Mouse (Mus musculus): ENCODE measurements around the gene Bicd2. TPM values are rescaled to one million over a fixed set of nuclear protein-coding genes. Genes with fewer than 3 reads are reported as not detected.
"Not testable (repeated sequence)": the region's sequence is repeated elsewhere in the genome, so short reads cannot be mapped to it uniquely, and the experiment has no call there.

Gene Bicd2
- polyA plus RNA-seq, 1 experiment from 2014 or later: 7.5 TPM

GRCm38 (mm10) chr13:49362804-49363203 is 21.4 kb downstream of the Bicd2 start:
- Histone ChIP-seq H3K4me3 (replicated peaks) (no peak overlapping the region), H3K36me3 (replicated peaks) (no peaks in the 10 kb centered on the region; the same call in 1 of the 2 replicates), H3K27ac (replicated peaks) (no peak overlapping the region), H3K4me2 (no peak overlapping the region), H3K4me1 (replicated peaks) (peaks cover 52% of the 10 kb centered on the region), H3K9ac (no peak overlapping the region), H3K9me3 (replicated peaks) (no peaks in the 10 kb centered on the region), H3K27me3 (no peaks in the 10 kb centered on the region)
- no peak for ATAC-seq (ENCODE audit: insufficient read depth)
- WGBS (ENCODE audit: insufficient replicate concordance): 81% methylated on average over 2 of the region's 2 CpGs

- H3K4me1 ChIP-seq (replicated peaks): peaks cover 40% of the 10 kb centered on the region
- H3K4me2 ChIP-seq: no peak overlapping the region
- H3K36me3 ChIP-seq (replicated peaks): 0 out of 2 replicates have a peak, but pooled peaks cover 9% of the 10 kb centered on the region
- H3K27me3 ChIP-seq: no peaks in the 10 kb centered on the region
- no peak overlapping the region for H3K9ac ChIP-seq
- H3K9me3 ChIP-seq (replicated peaks): no peaks in the 10 kb centered on the region
- H3K27ac ChIP-seq (replicated peaks): no peak overlapping the region
- no peak for ATAC-seq (ENCODE audit: insufficient read depth)
- 59% methylated on average over 2 of the region's 2 CpGs for WGBS (ENCODE audit: insufficient replicate concordance)
- no peak overlapping the region for H3K4me3 ChIP-seq (replicated peaks)
These were observed 23.3 kb downstream of the Bicd2 start for GRCm38 (mm10) chr13:49364716-49365115.

DNA sequence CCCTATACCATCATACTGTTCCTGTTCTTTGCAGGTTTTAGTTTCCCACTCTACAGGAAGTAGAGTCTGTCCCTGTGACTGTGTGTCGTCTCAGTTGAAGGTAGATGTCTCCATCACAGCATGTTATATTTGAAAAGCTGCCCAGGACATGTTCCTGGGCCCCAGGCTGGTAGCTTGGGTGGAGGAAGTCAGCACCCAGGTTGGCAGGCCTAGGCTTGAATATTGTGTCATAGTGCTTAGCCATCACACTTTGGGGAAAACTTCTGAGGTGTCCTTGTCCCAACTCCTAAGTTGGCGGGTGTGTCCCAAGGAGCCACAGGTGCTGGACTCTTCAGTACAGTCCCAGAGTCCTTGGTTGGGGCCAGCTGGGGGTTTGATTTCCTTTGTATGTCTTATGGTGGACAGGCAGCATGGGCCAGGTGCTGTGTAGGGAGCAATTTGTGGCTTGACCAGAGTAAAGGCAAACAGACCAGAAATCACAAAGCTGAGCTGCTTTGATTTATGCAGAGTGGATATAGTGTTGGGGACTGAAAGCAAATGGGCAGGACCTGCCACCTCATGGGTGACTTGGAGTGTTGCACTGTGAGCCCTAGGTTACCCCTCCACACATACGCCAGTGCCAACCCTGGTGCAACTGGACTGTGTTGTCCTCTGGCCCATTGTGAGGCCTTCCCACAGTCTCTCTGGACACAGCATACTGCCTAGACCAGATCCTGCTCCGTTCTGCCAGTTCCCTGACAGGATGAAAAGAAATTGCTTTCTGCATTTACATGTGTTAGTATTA is 26.5 kb downstream of the Bicd2 start:
- Histone ChIP-seq H3K9me3 (replicated peaks) (no peaks in the 10 kb centered on the region), H3K27ac (replicated peaks) (no peak overlapping the region), H3K36me3 (replicated peaks) (peaks cover 25% of the 10 kb centered on the region), H3K4me1 (replicated peaks) (peaks cover 40% of the 10 kb centered on the region), H3K9ac (no peak overlapping the region), H3K4me3 (replicated peaks) (no peak overlapping the region), H3K4me2 (no peak overlapping the region), H3K27me3 (no peaks in the 10 kb centered on the region)
- ATAC-seq (ENCODE audit: insufficient read depth): no peak
- 63% methylated on average over 4 of the region's 4 CpGs for WGBS (ENCODE audit: insufficient replicate concordance)

DNA sequence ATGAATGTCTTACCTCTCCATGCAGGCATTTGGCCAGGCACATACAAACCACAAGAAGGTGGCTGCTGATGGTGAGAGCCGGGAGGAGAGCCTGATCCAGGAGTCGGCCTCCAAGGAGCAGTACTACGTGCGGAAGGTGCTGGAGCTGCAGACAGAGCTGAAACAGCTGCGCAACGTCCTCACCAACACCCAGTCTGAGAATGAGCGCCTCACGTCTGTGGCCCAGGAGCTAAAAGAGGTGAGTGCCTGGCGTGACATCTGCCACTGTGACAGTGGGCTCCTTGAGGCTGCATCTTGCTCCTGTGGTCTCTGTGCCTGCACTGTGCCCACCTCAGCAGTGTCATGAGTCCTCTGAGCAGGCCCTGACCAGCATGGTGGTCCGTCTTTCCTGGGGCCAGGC is 28.0 kb downstream of the Bicd2 start:
- no peak for ATAC-seq (ENCODE audit: insufficient read depth)
- no peak overlapping the region for H3K9ac ChIP-seq
- 73% methylated on average over 10 of the region's 10 CpGs for WGBS (ENCODE audit: insufficient replicate concordance)

GRCm38 (mm10) chr13:49370216-49370615 is 28.8 kb downstream of the Bicd2 start:
- H3K27me3 ChIP-seq; H3K9ac ChIP-seq; H3K27ac ChIP-seq (replicated peaks); H3K9me3 ChIP-seq (replicated peaks); H3K4me3 ChIP-seq (replicated peaks); H3K4me2 ChIP-seq; ATAC-seq (ENCODE audit: insufficient read depth): not testable (repeated sequence)
- 79% methylated on average over 6 of the region's 6 CpGs for WGBS (ENCODE audit: insufficient replicate concordance)
- Histone ChIP-seq H3K4me1 (replicated peaks) (peaks cover 29% of the 10 kb centered on the region), H3K36me3 (replicated peaks) (peaks cover 25% of the 10 kb centered on the region)

More for the DNA sequence above, 28.0 kb downstream of the Bicd2 start:
- H3K36me3 ChIP-seq (replicated peaks): peaks cover 25% of the 10 kb centered on the region
- no peaks in the 10 kb centered on the region for H3K27me3 ChIP-seq
- H3K4me2 ChIP-seq: no peak overlapping the region
- H3K27ac ChIP-seq (replicated peaks): no peak overlapping the region
- H3K4me3 ChIP-seq (replicated peaks): no peak overlapping the region
- H3K4me1 ChIP-seq (replicated peaks): peaks cover 36% of the 10 kb centered on the region
- H3K9me3 ChIP-seq (replicated peaks): no peaks in the 10 kb centered on the region

- WGBS (ENCODE audit: insufficient replicate concordance): 55% methylated on average over 5 of the region's 5 CpGs
- peaks cover 30% of the 10 kb centered on the region for H3K36me3 ChIP-seq (replicated peaks)
- H3K4me3 ChIP-seq (replicated peaks); H3K9ac ChIP-seq; H3K4me2 ChIP-seq; ATAC-seq (ENCODE audit: insufficient read depth); H3K27me3 ChIP-seq; H3K9me3 ChIP-seq (replicated peaks): not testable (repeated sequence)
- H3K27ac ChIP-seq (replicated peaks): 0 out of 2 replicates have a peak overlapping the region, but pooled peaks have one; percentile 16
- peaks cover 29% of the 10 kb centered on the region for H3K4me1 ChIP-seq (replicated peaks)
These were observed 29.5 kb downstream of the Bicd2 start for GRCm38 (mm10) chr13:49370916-49371315.

- H3K27ac ChIP-seq (replicated peaks): peak overlapping the region; percentile 16; the same call in 1 of the 2 replicates
- no peak overlapping the region for H3K4me3 ChIP-seq (replicated peaks)
- peaks cover 32% of the 10 kb centered on the region for H3K4me1 ChIP-seq (replicated peaks)
These were observed 30.1 kb downstream of the Bicd2 start for GRCm38 (mm10) chr13:49371428-49371899.

GRCm38 (mm10) chr13:49372370-49373060 is 31.1 kb downstream of the Bicd2 start:
- Histone ChIP-seq H3K36me3 (replicated peaks) (peaks cover 46% of the 10 kb centered on the region), H3K4me3 (replicated peaks) (no peak overlapping the region), H3K27me3 (no peaks in the 10 kb centered on the region), H3K4me2 (no peak overlapping the region), H3K9ac (no peak overlapping the region), H3K9me3 (replicated peaks) (no peaks in the 10 kb centered on the region), H3K27ac (replicated peaks) (no peak overlapping the region), H3K4me1 (replicated peaks) (peaks cover 24% of the 10 kb centered on the region)
- 69% methylated on average over 9 of the region's 9 CpGs for WGBS (ENCODE audit: insufficient replicate concordance)
- ATAC-seq (ENCODE audit: insufficient read depth): no peak

More at GRCm38 (mm10) chr13:49371428-49371899, 30.1 kb downstream of the Bicd2 start:
- Histone ChIP-seq H3K9ac (no peak overlapping the region), H3K9me3 (replicated peaks) (no peaks in the 10 kb centered on the region), H3K4me2 (no peak overlapping the region), H3K36me3 (replicated peaks) (peaks cover 36% of the 10 kb centered on the region), H3K27me3 (no peaks in the 10 kb centered on the region)
- peak; percentile 70 for ATAC-seq (ENCODE audit: insufficient read depth)
- 22% methylated on average over 3 of the region's 3 CpGs for WGBS (ENCODE audit: insufficient replicate concordance)

DNA sequence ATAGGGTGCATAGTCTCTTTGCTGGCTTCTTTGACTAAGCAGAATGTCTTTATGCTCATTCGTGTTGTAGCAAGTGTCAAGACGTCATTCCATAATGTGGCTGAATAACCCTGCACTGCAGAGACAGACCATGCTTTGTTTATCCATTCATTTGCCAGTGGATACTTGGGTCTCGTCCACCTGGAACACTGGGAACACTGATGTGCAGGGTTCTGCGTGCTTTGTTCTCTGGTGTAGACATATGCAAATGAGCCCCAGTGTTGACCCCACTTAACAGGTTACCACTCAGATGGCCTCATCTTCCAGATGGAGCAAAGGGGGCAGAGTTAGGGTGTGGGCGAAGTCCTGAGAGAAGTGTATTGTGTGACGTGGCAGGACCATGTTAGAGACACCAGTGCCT is 32.9 kb downstream of the Bicd2 start:
- Histone ChIP-seq H3K4me1 (replicated peaks) (peaks cover 24% of the 10 kb centered on the region), H3K4me3 (replicated peaks) (no peak overlapping the region), H3K4me2 (no peak overlapping the region), H3K27ac (replicated peaks) (no peak overlapping the region), H3K9me3 (replicated peaks) (no peaks in the 10 kb centered on the region), H3K9ac (no peak overlapping the region), H3K36me3 (replicated peaks) (peaks cover 59% of the 10 kb centered on the region), H3K27me3 (no peaks in the 10 kb centered on the region)
- 66% methylated on average over 6 of the region's 6 CpGs for WGBS (ENCODE audit: insufficient replicate concordance)
- ATAC-seq (ENCODE audit: insufficient read depth): no peak

GRCm38 (mm10) chr13:49374730-49375129 is 33.3 kb downstream of the Bicd2 start:
- no peak overlapping the region for H3K4me2 ChIP-seq
- no peaks in the 10 kb centered on the region for H3K9me3 ChIP-seq (replicated peaks)
- 61% methylated on average over 6 of the region's 6 CpGs for WGBS (ENCODE audit: insufficient replicate concordance)
- ATAC-seq (ENCODE audit: insufficient read depth): no peak
- no peak overlapping the region for H3K27ac ChIP-seq (replicated peaks)
- peaks cover 59% of the 10 kb centered on the region for H3K36me3 ChIP-seq (replicated peaks)
- H3K4me3 ChIP-seq (replicated peaks): no peak overlapping the region
- H3K9ac ChIP-seq: no peak overlapping the region
- H3K4me1 ChIP-seq (replicated peaks): peaks cover 24% of the 10 kb centered on the region
- H3K27me3 ChIP-seq: no peaks in the 10 kb centered on the region

DNA sequence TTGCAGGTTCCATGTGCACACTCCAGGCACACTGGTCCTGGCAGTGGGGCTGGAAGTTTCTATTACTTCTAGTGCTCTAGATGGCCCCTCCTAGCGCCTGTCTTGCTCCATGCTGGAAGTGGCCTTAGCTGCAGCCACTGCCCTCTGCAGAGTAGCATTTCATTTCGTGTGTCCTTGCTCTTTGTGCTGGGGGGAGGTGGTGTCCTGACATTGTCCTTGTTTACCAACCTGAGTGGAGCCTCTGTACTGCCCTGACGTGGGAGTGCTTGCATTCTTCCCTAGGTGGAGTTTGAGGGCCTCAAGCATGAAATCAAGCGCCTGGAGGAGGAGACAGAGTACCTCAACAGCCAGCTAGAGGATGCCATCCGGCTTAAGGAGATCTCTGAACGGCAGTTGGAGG is 36.2 kb downstream of the Bicd2 start:
- peaks cover 71% of the 10 kb centered on the region for H3K36me3 ChIP-seq (replicated peaks)
- H3K4me1 ChIP-seq (replicated peaks): peaks cover 9% of the 10 kb centered on the region
- no peak overlapping the region for H3K9ac ChIP-seq
- no peak overlapping the region for H3K27ac ChIP-seq (replicated peaks)
- 69% methylated on average over 6 of the region's 6 CpGs for WGBS (ENCODE audit: insufficient replicate concordance)
- no peaks in the 10 kb centered on the region for H3K27me3 ChIP-seq
- ATAC-seq (ENCODE audit: insufficient read depth): no peak
- no peak overlapping the region for H3K4me2 ChIP-seq
- no peak overlapping the region for H3K4me3 ChIP-seq (replicated peaks)
- no peaks in the 10 kb centered on the region for H3K9me3 ChIP-seq (replicated peaks)

Data from liver, embryonic 15.5 days (tissue).